Mouse (Mus musculus) cortical plate, adult 2 months (tissue): ENCODE measurements at regions not wholly inside any gene's neighbourhood (a gene's known extent, or its start where the extent isn't known, plus 50 kb on each side); places are given as distances from the start of the nearest gene placed in this dataset.

Source experiments
- CTCF ChIP-seq: fragments of 200-500 bp; IDR thresholded peaks from 2 replicates; pipeline ENCODE4 v1.5.1; 2011; ENCODE audit warnings: mild to moderate bottlenecking, control low read depth, low read length; ENCODE audit not compliant: insufficient read depth; ENCODE audit errors: extremely low read depth
- POLR2A ChIP-seq: fragments of 200-500 bp; IDR thresholded peaks from 2 replicates; pipeline ENCODE4 v1.6.1; 2011; ENCODE audit warnings: mild to moderate bottlenecking, low read length, control low read depth; ENCODE audit not compliant: insufficient read depth; ENCODE audit errors: extremely low read depth

DNA sequence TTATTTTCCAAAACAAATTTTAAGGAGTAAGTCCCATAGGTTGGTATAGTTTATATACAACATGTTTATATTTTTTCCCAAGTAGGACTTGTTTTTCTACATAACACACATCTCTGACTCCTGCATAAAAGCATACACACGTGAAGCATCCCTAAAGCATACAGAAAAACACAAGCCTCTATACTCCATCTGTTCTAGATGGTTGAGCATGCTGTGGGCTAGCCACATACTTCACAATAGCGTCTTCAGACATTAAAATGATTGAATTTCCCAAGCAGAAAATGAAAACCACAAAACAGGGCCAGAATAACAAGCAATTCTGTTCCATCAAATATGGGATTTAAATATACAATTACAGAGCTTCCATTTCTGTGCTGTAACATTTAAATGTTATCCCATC lies 159.3 kb downstream of the B3glct start:
- no peak for TF ChIP-seq CTCF
- TF ChIP-seq POLR2A, result no peak
